Mouse (Mus musculus) megakaryocyte, embryonic 14.5 days (primary cell): Measurements from ENCODE around the gene Olfm2.

Experiments
- FLI1 ChIP-seq: IDR thresholded peaks from 2 replicates; pipeline ENCODE4 v1.6.1; 2012; ENCODE audit warnings: low read length, inconsistent platforms, mixed read lengths
- GATA1 ChIP-seq: IDR thresholded peaks from 3 replicates; pipeline ENCODE4 v1.6.1; 2012; ENCODE audit warnings: mixed read lengths, low read length, inconsistent platforms, borderline replicate concordance

GRCm38 (mm10) chr9:20664366-20664765 lies 81.8 kb downstream of the Olfm2 start:
- TF ChIP-seq GATA1 (no peak), FLI1 (no peak)
